Mouse (Mus musculus) bone marrow, adult 2 months (tissue): Measurements from ENCODE around the gene Ppp4r2.

Experiments used
- CTCF ChIP-seq: fragments of 200-500 bp; IDR thresholded peaks from 2 replicates; pipeline ENCODE4 v1.5.1; 2011; ENCODE audit warnings: low read length, control low read depth; ENCODE audit not compliant: control insufficient read depth, insufficient read depth
- POLR2A ChIP-seq: fragments of 200-500 bp; IDR thresholded peaks from 2 replicates; pipeline ENCODE4 v1.6.1; 2011; ENCODE audit warnings: low read depth, mild to moderate bottlenecking, control low read depth, low read length, borderline replicate concordance; ENCODE audit not compliant: control insufficient read depth

GRCm38 (mm10) chr6:100876624-100877017, 43.2 kb downstream of the Ppp4r2 start:
- TF ChIP-seq POLR2A (no peak), CTCF (no peak)
